Mouse (Mus musculus): ENCODE results near the gene Wdfy4. TPM values are rescaled to one million over a fixed set of nuclear protein-coding genes. Genes with fewer than 3 reads are reported as not detected.

Wdfy4 gene
- polyA plus RNA-seq, 1 experiment from 2014 or later, result 0.11 TPM

GRCm38 (mm10) chr14:33202885-33203284 lies 17.6 kb upstream of the Wdfy4 start:
- 80% methylated on average over 6 of the region's 6 CpGs for WGBS
- H3K27ac ChIP-seq (ENCODE audit: low read depth, low read length), result no peak overlapping the region
- H3K9me3 ChIP-seq (ENCODE audit: control insufficient read depth, low read length), result no peaks in the 10 kb centered on the region
- no peak overlapping the region for H3K4me2 ChIP-seq (replicated peaks; ENCODE audit: low read depth, low read length)
- no peaks in the 10 kb centered on the region for H3K4me1 ChIP-seq (replicated peaks; ENCODE audit: control insufficient read depth, insufficient read depth, low read length)
- no peak overlapping the region for H3K9ac ChIP-seq (ENCODE audit: low read depth, low read length)
- ATAC-seq (ENCODE audit: low FRiP score) (no peak), DNase-seq (ENCODE audit: low spot score) (no peak)
- H3K4me3 ChIP-seq (ENCODE audit: low read depth, low read length), result no peak overlapping the region
- H3K27me3 ChIP-seq (ENCODE audit: control insufficient read depth, insufficient read depth, low read length), result no peaks in the 10 kb centered on the region
- no peaks in the 10 kb centered on the region for H3K36me3 ChIP-seq (ENCODE audit: control insufficient read depth, insufficient read depth, low read length)

- Histone ChIP-seq H3K4me2 (replicated peaks; ENCODE audit: low read depth, low read length) (no peak overlapping the region), H3K36me3 (ENCODE audit: control insufficient read depth, insufficient read depth, low read length) (no peaks in the 10 kb centered on the region), H3K4me1 (replicated peaks; ENCODE audit: control insufficient read depth, insufficient read depth, low read length) (no peaks in the 10 kb centered on the region), H3K27ac (ENCODE audit: low read depth, low read length) (no peak overlapping the region), H3K9ac (ENCODE audit: low read depth, low read length) (no peak overlapping the region), H3K27me3 (ENCODE audit: control insufficient read depth, insufficient read depth, low read length) (no peaks in the 10 kb centered on the region), H3K4me3 (ENCODE audit: low read depth, low read length) (no peak overlapping the region), H3K9me3 (ENCODE audit: control insufficient read depth, low read length) (no peaks in the 10 kb centered on the region)
- 82% methylated on average over 4 of the region's 4 CpGs for WGBS
- no peak for DNase-seq (ENCODE audit: low spot score)
- ATAC-seq (ENCODE audit: low FRiP score), result no peak
Observed at GRCm38 (mm10) chr14:33202161-33202560, 16.9 kb upstream of the Wdfy4 start.

GRCm38 (mm10) chr14:33194241-33194640 lies 8.9 kb upstream of the Wdfy4 start:
- Histone ChIP-seq H3K27ac (ENCODE audit: low read depth, low read length) (no peak overlapping the region), H3K4me3 (ENCODE audit: low read depth, low read length) (no peak overlapping the region), H3K9ac (ENCODE audit: low read depth, low read length) (no peak overlapping the region), H3K4me1 (replicated peaks; ENCODE audit: control insufficient read depth, insufficient read depth, low read length) (no peaks in the 10 kb centered on the region), H3K9me3 (ENCODE audit: control insufficient read depth, low read length) (no peaks in the 10 kb centered on the region), H3K4me2 (replicated peaks; ENCODE audit: low read depth, low read length) (no peak overlapping the region), H3K27me3 (ENCODE audit: control insufficient read depth, insufficient read depth, low read length) (no peaks in the 10 kb centered on the region), H3K36me3 (ENCODE audit: control insufficient read depth, insufficient read depth, low read length) (no peaks in the 10 kb centered on the region)
- ATAC-seq (ENCODE audit: low FRiP score) (no peak), DNase-seq (ENCODE audit: low spot score) (no peak)
- WGBS, result 79% methylated on average over 3 of the region's 3 CpGs

DNA sequence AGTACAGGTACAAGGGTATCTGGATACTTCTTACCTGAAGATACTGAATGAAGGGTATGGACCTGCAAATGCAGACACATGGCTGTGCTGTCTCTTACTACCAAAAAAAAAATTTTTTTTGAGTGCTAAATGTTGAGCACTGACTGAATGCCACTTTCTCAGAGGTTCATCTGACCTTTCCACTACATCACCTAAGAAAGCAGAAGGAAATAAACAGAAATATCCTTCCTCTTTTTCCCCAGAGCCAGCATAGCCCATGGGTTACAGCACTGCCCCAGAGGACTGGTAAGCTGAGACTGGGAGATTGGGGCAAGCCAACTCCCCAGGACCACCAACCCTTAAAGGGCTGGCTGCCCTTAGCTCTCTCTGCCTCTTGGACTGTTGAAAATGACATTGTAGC lies 8.5 kb upstream of the Wdfy4 start:
- no peaks in the 10 kb centered on the region for H3K9me3 ChIP-seq (ENCODE audit: control insufficient read depth, low read length)
- H3K36me3 ChIP-seq (ENCODE audit: control insufficient read depth, insufficient read depth, low read length), result no peaks in the 10 kb centered on the region
- ATAC-seq (ENCODE audit: low FRiP score) (no peak), DNase-seq (ENCODE audit: low spot score) (no peak)
- no peaks in the 10 kb centered on the region for H3K4me1 ChIP-seq (replicated peaks; ENCODE audit: control insufficient read depth, insufficient read depth, low read length)
- no peak overlapping the region for H3K9ac ChIP-seq (ENCODE audit: low read depth, low read length)
- H3K27me3 ChIP-seq (ENCODE audit: control insufficient read depth, insufficient read depth, low read length), result no peaks in the 10 kb centered on the region
- H3K4me3 ChIP-seq (ENCODE audit: low read depth, low read length), result no peak overlapping the region
- H3K27ac ChIP-seq (ENCODE audit: low read depth, low read length), result no peak overlapping the region
- H3K4me2 ChIP-seq (replicated peaks; ENCODE audit: low read depth, low read length), result no peak overlapping the region

DNA sequence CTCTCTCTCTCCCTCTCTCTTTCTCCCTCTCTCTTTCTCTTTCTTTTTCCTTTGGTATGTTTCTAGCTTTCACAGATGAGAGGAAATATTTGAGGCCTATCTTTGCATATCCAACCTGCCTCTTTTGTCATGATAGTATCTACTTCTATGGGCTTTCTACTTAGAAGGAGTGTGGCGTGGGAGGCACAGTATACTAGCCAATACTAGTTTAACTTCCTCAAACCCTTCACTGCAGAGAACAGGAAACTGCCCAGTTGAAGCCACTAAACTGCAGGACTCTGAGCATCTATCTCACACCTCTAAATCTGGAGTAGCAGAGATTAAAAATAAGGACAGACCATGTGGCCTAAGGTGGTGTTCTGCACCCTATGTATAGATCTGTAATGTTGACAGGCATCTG lies 5.3 kb upstream of the Wdfy4 start:
- no peak overlapping the region for H3K9ac ChIP-seq (ENCODE audit: low read depth, low read length)
- 61% methylated on average over 1 of the region's 1 CpGs for WGBS
- no peaks in the 10 kb centered on the region for H3K4me1 ChIP-seq (replicated peaks; ENCODE audit: control insufficient read depth, insufficient read depth, low read length)
- DNase-seq (ENCODE audit: low spot score) (no peak), ATAC-seq (ENCODE audit: low FRiP score) (no peak)
- H3K27ac ChIP-seq (ENCODE audit: low read depth, low read length), result no peak overlapping the region
- H3K4me2 ChIP-seq (replicated peaks; ENCODE audit: low read depth, low read length), result no peak overlapping the region
- H3K4me3 ChIP-seq (ENCODE audit: low read depth, low read length), result no peak overlapping the region
- no peaks in the 10 kb centered on the region for H3K27me3 ChIP-seq (ENCODE audit: control insufficient read depth, insufficient read depth, low read length)
- H3K9me3 ChIP-seq (ENCODE audit: control insufficient read depth, low read length), result no peaks in the 10 kb centered on the region
- no peaks in the 10 kb centered on the region for H3K36me3 ChIP-seq (ENCODE audit: control insufficient read depth, insufficient read depth, low read length)

- Histone ChIP-seq H3K27me3 (ENCODE audit: control insufficient read depth, insufficient read depth, low read length) (no peaks in the 10 kb centered on the region), H3K9ac (ENCODE audit: low read depth, low read length) (no peak overlapping the region), H3K36me3 (ENCODE audit: control insufficient read depth, insufficient read depth, low read length) (no peaks in the 10 kb centered on the region), H3K4me2 (replicated peaks; ENCODE audit: low read depth, low read length) (no peak overlapping the region), H3K4me3 (ENCODE audit: low read depth, low read length) (no peak overlapping the region), H3K9me3 (ENCODE audit: control insufficient read depth, low read length) (no peaks in the 10 kb centered on the region), H3K4me1 (replicated peaks; ENCODE audit: control insufficient read depth, insufficient read depth, low read length) (no peaks in the 10 kb centered on the region), H3K27ac (ENCODE audit: low read depth, low read length) (no peak overlapping the region)
- no peak for DNase-seq (ENCODE audit: low spot score)
- no peak for ATAC-seq (ENCODE audit: low FRiP score)
- WGBS, result 89% methylated on average over 21 of the region's 21 CpGs
Observed at GRCm38 (mm10) chr14:33189849-33190423, 4.6 kb upstream of the Wdfy4 start.

DNA sequence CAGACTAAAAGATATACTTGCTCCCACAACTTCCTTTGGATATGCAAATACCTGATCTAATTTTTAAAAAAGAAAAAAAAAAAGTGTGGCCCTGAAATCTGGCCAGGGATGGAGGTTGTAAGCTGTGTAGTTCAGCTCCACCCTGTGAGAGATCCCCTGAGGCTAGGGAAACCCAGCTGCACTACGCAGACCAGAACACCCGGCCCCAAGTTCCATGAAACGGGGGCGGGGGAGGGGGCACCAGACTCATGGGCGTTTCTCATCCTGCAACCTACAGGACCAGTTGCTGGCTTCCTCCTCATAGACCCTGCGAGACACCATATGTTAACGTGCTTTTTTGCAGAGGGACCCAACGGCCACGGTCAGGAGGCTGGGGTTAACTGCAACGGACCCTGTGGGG lies 3.9 kb upstream of the Wdfy4 start:
- Histone ChIP-seq H3K4me3 (ENCODE audit: low read depth, low read length) (no peak overlapping the region), H3K4me1 (replicated peaks; ENCODE audit: control insufficient read depth, insufficient read depth, low read length) (no peaks in the 10 kb centered on the region), H3K27ac (ENCODE audit: low read depth, low read length) (no peak overlapping the region), H3K9me3 (ENCODE audit: control insufficient read depth, low read length) (no peaks in the 10 kb centered on the region), H3K9ac (ENCODE audit: low read depth, low read length) (no peak overlapping the region), H3K36me3 (ENCODE audit: control insufficient read depth, insufficient read depth, low read length) (no peaks in the 10 kb centered on the region), H3K27me3 (ENCODE audit: control insufficient read depth, insufficient read depth, low read length) (no peaks in the 10 kb centered on the region), H3K4me2 (replicated peaks; ENCODE audit: low read depth, low read length) (no peak overlapping the region)
- no peak for DNase-seq (ENCODE audit: low spot score)
- ATAC-seq (ENCODE audit: low FRiP score), result no peak
- WGBS, result 69% methylated on average over 10 of the region's 10 CpGs

DNA sequence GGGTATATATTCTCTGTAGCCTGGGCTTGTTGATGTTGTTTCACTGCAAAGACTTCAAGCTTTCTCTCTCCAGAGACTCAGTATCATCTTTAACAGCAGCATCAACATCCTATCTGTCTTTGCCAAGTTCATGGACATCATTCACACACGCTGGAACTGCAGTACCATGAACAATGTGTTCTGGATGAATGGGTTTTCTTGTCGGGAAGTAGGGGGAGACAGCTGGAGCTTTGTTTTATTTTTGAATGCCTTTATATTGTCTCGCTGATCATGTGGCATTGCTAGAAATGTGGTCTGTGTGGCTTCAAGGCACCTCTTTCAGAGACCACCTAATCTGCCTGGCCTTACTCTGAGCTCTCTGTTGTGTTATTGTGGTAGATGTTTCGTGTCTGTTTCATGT lies 1.9 kb upstream of the Wdfy4 start:
- no peak overlapping the region for H3K4me3 ChIP-seq (ENCODE audit: low read depth, low read length)
- H3K9me3 ChIP-seq (ENCODE audit: control insufficient read depth, low read length), result no peaks in the 10 kb centered on the region
- no peak overlapping the region for H3K4me2 ChIP-seq (replicated peaks; ENCODE audit: low read depth, low read length)
- no peaks in the 10 kb centered on the region for H3K27me3 ChIP-seq (ENCODE audit: control insufficient read depth, insufficient read depth, low read length)
- H3K4me1 ChIP-seq (replicated peaks; ENCODE audit: control insufficient read depth, insufficient read depth, low read length), result no peaks in the 10 kb centered on the region
- no peak overlapping the region for H3K27ac ChIP-seq (ENCODE audit: low read depth, low read length)
- WGBS, result 44% methylated on average over 4 of the region's 4 CpGs
- DNase-seq (ENCODE audit: low spot score) (no peak), ATAC-seq (ENCODE audit: low FRiP score) (no peak)
- no peak overlapping the region for H3K9ac ChIP-seq (ENCODE audit: low read depth, low read length)
- no peaks in the 10 kb centered on the region for H3K36me3 ChIP-seq (ENCODE audit: control insufficient read depth, insufficient read depth, low read length)

DNA sequence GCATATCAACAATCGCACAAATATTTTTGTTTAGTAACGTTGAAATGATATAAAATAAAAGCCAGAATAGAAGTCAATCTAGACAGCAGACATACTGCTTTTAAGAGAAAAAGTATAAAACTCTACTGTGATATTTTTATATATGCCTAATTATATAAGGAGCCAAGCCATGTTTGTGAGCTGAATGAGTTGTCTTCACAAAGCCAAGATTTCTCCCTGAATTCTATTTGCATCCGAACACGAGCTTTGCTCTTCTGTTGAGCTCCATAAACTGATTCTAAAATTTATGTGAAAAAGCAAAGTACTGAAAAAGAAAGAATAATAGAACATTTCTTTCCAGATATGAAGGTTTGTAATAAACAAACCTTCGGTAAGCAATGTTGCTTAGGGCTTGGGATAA lies 5.2 kb downstream of the Wdfy4 start:
- no peaks in the 10 kb centered on the region for H3K27me3 ChIP-seq (ENCODE audit: control insufficient read depth, insufficient read depth, low read length)
- H3K36me3 ChIP-seq (ENCODE audit: control insufficient read depth, insufficient read depth, low read length), result no peaks in the 10 kb centered on the region
- no peak overlapping the region for H3K27ac ChIP-seq (ENCODE audit: low read depth, low read length)
- no peak for ATAC-seq (ENCODE audit: low FRiP score)
- H3K4me2 ChIP-seq (replicated peaks; ENCODE audit: low read depth, low read length), result no peak overlapping the region
- no peaks in the 10 kb centered on the region for H3K9me3 ChIP-seq (ENCODE audit: control insufficient read depth, low read length)
- no peak overlapping the region for H3K9ac ChIP-seq (ENCODE audit: low read depth, low read length)
- no peak for DNase-seq (ENCODE audit: low spot score)
- no peak overlapping the region for H3K4me3 ChIP-seq (ENCODE audit: low read depth, low read length)
- 94% methylated on average over 5 of the region's 5 CpGs for WGBS
- H3K4me1 ChIP-seq (replicated peaks; ENCODE audit: control insufficient read depth, insufficient read depth, low read length), result no peaks in the 10 kb centered on the region

Data from hindbrain, embryonic 11.5 days (tissue).